Mouse (Mus musculus) left cerebral cortex, adult 11 months (tissue): ENCODE results near the gene Olfr1193.
"Not testable (repeated sequence)": the region's sequence is repeated elsewhere in the genome, so short reads cannot be mapped to it uniquely, and the experiment has no call there.

ENCODE experiments used
- DNase-seq: peaks from one replicate; pipeline ENCODE4 v3.0.0; 2022; ENCODE audit warnings: low spot score

The Olfr1193 gene

GRCm38 (mm10) chr2:88675328-88675727 is at the start of gene Olfr1193:
Gene Olfr1193, plus strand, starts transcription at chr2:88675628.
- DNase-seq = not testable (repeated sequence)

GRCm38 (mm10) chr2:88640242-88640641 is 35.2 kb upstream of the Olfr1193 start, which contains the start of gene Olfr1191-ps1:
Gene Olfr1191-ps1, plus strand, starts transcription at chr2:88640542.
- not testable (repeated sequence) for DNase-seq

- no peak for DNase-seq
Observed at GRCm38 (mm10) chr2:88648209-88648608, 27.2 kb upstream of the Olfr1193 start, which contains the start of gene Olfr1192-ps1. Gene Olfr1192-ps1, plus strand, starts transcription at chr2:88648509.

GRCm38 (mm10) chr2:88689087-88689486 is 13.7 kb downstream of the Olfr1193 start, which contains the start of gene Olfr1195:
Gene Olfr1195, minus strand, starts transcription at chr2:88689187.
- no peak for DNase-seq

- DNase-seq = no peak
Observed at GRCm38 (mm10) chr2:88704497-88704896, 29.1 kb downstream of the Olfr1193 start, which contains the start of gene Olfr1196. Gene Olfr1196, minus strand, starts transcription at chr2:88704597.
